Mouse (Mus musculus) kidney, embryonic 16.5 days (tissue): Measurements from ENCODE around the gene Rap1b. TPM values are rescaled to one million over a fixed set of nuclear protein-coding genes. Genes with fewer than 3 reads are reported as not detected.
"Not testable (repeated sequence)": the region's sequence is repeated elsewhere in the genome, so short reads cannot be mapped to it uniquely, and the experiment has no call there.

Experiments
- ATAC-seq: fragments of 200-750 bp; cut with Nextera tagmentation; 2 replicates; pipeline ENCODE4 v1.8.0; 2017; ENCODE audit warnings: moderate TSS enrichment; ENCODE audit not compliant: low FRiP score, low TSS enrichment
- H3K27ac ChIP-seq: fragments of 300-500 bp; sonication (generic); 2 replicates; pipeline ENCODE4 v1.5.1; 2014; ENCODE audit warnings: low read length
- H3K27me3 ChIP-seq: fragments of 300-500 bp; sonication (generic); 2 replicates; pipeline ENCODE4 v1.6.1; 2014; ENCODE audit warnings: low read length, control low read depth, mixed read lengths; ENCODE audit not compliant: insufficient read depth
- H3K36me3 ChIP-seq: fragments of 300-500 bp; sonication (generic); 2 replicates; pipeline ENCODE4 v1.6.1; 2014; ENCODE audit warnings: low read length, control low read depth, mixed read lengths; ENCODE audit not compliant: insufficient read depth
- H3K4me1 ChIP-seq: fragments of 300-500 bp; sonication (generic); 2 replicates; pipeline ENCODE4 v1.6.1; 2014; ENCODE audit warnings: low read length, control low read depth, mixed read lengths; ENCODE audit not compliant: insufficient read depth
- H3K4me2 ChIP-seq: fragments of 300-500 bp; sonication (generic); replicated peaks from 2 replicates; pipeline ENCODE4 v1.6.1; 2014; ENCODE audit warnings: low read depth, low read length
- H3K4me3 ChIP-seq: fragments of 300-500 bp; sonication (generic); 2 replicates; pipeline ENCODE4 v1.5.1; 2014; ENCODE audit warnings: mild to moderate bottlenecking, low read length
- H3K9ac ChIP-seq: fragments of 300-500 bp; sonication (generic); replicated peaks from 2 replicates; pipeline ENCODE4 v1.6.1; 2014; ENCODE audit warnings: low read length
- H3K9me3 ChIP-seq: fragments of 300-500 bp; sonication (generic); 2 replicates; pipeline ENCODE4 v1.6.1; 2016; ENCODE audit warnings: low read length, control low read depth
- WGBS: fragments of 180-500 bp; shearing (Covaris S2); extraction: QIAGEN DNeasy Blood & Tissue Kit; methylation state at CpG from one replicate; pipeline ENCODE4 v1.1.7; 2014; 5-methylcytosine and 5-hydroxymethylcytosine counted together
- polyA plus RNA-seq: library from polyadenylated mRNA; unstranded; fragments of >200 nt; fragmentation: Nextera tagmentation; extraction: Ambion mirVana; gene quantifications from 2 replicates; pipeline ENCODE4 v1.2.1, GENCODE M21; 2015

Gene Rap1b
- 166 and 185 TPM in 2 replicates for polyA plus RNA-seq

- Histone ChIP-seq H3K9me3 (no peaks in the 10 kb centered on the region), H3K27ac (peak within 1 kb of the TSS; percentile 97), H3K27me3 (no peaks in the 10 kb centered on the region), H3K4me3 (peak within 1 kb of the TSS; percentile 93), H3K4me2 (peak within 1 kb of the TSS; percentile 76), H3K9ac (peak within 1 kb of the TSS; percentile 97), H3K36me3 (no peaks in the 10 kb centered on the region), H3K4me1 (peaks cover 23% of the 10 kb centered on the region)
- peak; percentile 96 for ATAC-seq
- WGBS: under 1% methylated on average over 61 of the region's 112 CpGs
These were observed at the start of gene Rap1b for GRCm38 (mm10) chr10:117845597-117846259. Gene Rap1b, minus strand, starts transcription at chr10:117846035.

DNA sequence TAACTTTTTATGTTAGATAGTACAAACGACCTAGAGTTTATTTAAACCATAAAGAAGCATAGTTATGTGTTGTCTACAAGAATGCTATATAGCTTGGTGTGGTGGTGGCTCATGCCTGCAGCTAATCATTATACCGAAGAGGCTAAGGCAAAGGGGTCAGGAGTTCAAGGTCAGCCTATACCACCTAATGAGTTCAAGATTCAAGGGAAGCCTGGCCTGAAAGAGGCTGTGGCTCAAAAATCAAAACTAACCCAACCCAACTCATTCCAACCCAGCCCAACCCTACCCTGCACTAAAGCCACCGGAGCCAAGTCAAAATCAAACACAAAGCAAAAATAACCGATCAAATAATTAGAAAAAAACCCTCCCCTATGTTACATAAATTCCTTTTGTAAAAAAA, 49.4 kb upstream of the Rap1b start:
- Histone ChIP-seq H3K9me3 (no peaks in the 10 kb centered on the region), H3K27ac (no peak overlapping the region), H3K4me2 (no peak overlapping the region), H3K27me3 (no peaks in the 10 kb centered on the region), H3K36me3 (no peaks in the 10 kb centered on the region), H3K4me3 (no peak overlapping the region), H3K4me1 (peaks cover 5% of the 10 kb centered on the region), H3K9ac (no peak overlapping the region)
- no peak for ATAC-seq
- WGBS: 80% methylated on average over 4 of the region's 4 CpGs

DNA sequence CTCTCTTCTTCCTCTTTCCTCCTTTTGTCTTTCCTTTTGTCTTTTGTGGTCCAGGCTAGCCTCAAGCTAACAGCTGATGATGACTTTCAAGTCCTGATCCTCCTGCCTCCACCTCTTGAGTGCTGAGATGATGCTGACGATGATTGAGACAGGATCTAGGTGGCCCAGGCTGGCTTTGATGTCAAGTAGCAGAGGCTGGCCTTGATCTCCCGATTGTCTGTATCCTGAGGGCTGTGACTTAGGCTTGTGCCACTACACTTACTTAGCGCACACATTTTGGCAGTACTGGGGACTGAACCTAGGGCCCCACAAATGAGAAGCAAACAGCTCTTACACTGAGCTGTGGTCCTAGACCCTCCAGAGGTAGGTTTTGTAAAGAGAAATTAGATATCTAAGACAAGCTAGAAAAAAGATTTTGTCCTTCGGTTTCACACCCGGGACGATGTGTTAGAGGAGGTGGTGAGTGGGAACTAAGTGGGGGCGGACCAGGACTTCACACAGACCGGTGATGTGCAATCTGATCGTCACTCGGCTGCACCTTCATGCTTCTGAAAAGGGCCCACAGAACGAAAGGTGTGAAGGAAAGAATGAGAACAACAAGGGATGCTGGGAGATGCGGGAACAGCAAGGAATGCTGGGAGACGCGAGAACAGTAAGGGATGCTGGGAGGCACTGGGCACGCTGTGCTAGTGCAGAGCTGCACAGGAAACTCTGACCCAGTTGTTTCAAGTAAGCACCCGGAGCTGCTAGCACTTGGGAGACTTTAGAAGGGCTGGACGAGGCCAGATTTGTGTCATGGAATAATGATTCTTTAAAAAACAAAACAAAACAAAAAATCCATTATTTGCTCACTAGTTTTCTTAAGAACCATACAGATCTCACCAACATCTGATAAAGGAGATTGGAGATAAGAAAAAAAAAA, 48.5 kb upstream of the Rap1b start:
- no peak overlapping the region for H3K4me3 ChIP-seq
- ATAC-seq: no peak
- no peak overlapping the region for H3K9ac ChIP-seq
- no peak overlapping the region for H3K4me2 ChIP-seq
- no peaks in the 10 kb centered on the region for H3K9me3 ChIP-seq
- H3K36me3 ChIP-seq: no peaks in the 10 kb centered on the region
- H3K4me1 ChIP-seq: peaks cover 1% of the 10 kb centered on the region
- 85% methylated on average over 17 of the region's 17 CpGs for WGBS
- no peaks in the 10 kb centered on the region for H3K27me3 ChIP-seq
- no peak overlapping the region for H3K27ac ChIP-seq

DNA sequence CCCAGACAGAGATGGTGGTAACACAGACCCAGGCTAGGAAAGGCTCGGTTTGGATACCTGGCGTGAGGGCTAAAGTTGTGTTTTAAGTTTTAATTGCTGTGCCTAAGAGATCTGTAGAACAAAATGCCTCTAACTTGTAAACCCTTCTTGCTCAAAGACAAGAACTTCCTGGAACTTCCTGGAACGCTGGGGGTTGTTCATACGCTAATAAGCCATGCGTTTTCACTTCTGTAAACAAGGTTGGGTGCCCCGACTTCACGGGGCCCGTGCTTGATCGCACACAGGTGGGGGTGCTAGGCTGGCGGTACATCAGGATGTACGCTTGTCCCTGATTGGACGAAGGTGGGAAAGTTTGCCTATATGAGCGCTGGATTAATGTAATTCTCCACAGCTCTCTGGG, 47.3 kb upstream of the Rap1b start:
- H3K27me3 ChIP-seq, H3K4me3 ChIP-seq, ATAC-seq, H3K4me2 ChIP-seq, H3K9me3 ChIP-seq, H3K27ac ChIP-seq, H3K36me3 ChIP-seq, H3K4me1 ChIP-seq, H3K9ac ChIP-seq: not testable (repeated sequence)
- WGBS: 41% methylated on average over 12 of the region's 13 CpGs

GRCm38 (mm10) chr10:117891327-117891726, 45.5 kb upstream of the Rap1b start:
- 75% methylated on average over 10 of the region's 10 CpGs for WGBS
- Histone ChIP-seq H3K4me2 (no peak overlapping the region), H3K27ac (no peak overlapping the region)

GRCm38 (mm10) chr10:117888822-117889221, 43.0 kb upstream of the Rap1b start:
- H3K9ac ChIP-seq: no peak overlapping the region
- H3K27me3 ChIP-seq: no peaks in the 10 kb centered on the region
- H3K9me3 ChIP-seq: no peaks in the 10 kb centered on the region
- H3K4me2 ChIP-seq: peak overlapping the region; percentile 42
- H3K4me1 ChIP-seq: peaks cover 7% of the 10 kb centered on the region; the same call in 1 of the 2 replicates
- 28% methylated on average over 15 of the region's 15 CpGs for WGBS
- no peak overlapping the region for H3K27ac ChIP-seq
- H3K36me3 ChIP-seq: no peaks in the 10 kb centered on the region
- 0 out of 2 replicates have a peak overlapping the region, but pooled peaks have one; percentile 8 for H3K4me3 ChIP-seq
- no peak for ATAC-seq

More at GRCm38 (mm10) chr10:117891327-117891726, 45.5 kb upstream of the Rap1b start:
- Histone ChIP-seq H3K9ac (no peak overlapping the region), H3K27me3 (no peaks in the 10 kb centered on the region), H3K9me3 (no peaks in the 10 kb centered on the region), H3K4me3 (no peak overlapping the region), H3K4me1 (0 out of 2 replicates have a peak, but pooled peaks cover 7% of the 10 kb centered on the region), H3K36me3 (no peaks in the 10 kb centered on the region)
- ATAC-seq: no peak

DNA sequence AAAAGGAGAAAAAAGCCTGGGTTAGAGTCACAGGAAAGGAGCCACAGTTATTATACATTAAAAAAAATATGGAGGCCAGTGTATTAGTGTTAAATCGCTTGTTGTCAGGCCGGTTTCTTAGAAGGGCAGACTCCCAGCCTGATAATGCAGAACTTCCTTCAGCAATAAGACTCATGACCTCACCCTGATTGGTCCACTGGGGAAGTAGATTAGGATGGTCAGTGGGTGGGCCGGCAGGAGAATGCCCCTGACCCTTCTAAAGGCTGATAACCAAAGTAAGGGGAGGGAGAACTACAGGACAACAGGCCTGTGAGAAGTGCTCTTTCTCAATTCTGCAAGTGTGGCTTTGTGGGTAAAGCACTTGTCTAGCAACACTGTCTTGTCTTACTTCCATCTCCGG, 39.5 kb upstream of the Rap1b start:
- Histone ChIP-seq H3K4me2 (no peak overlapping the region), H3K27me3 (no peaks in the 10 kb centered on the region), H3K9ac (no peak overlapping the region), H3K9me3 (0 out of 2 replicates have a peak, but pooled peaks cover 2% of the 10 kb centered on the region), H3K4me3 (no peak overlapping the region), H3K27ac (no peak overlapping the region), H3K36me3 (no peaks in the 10 kb centered on the region), H3K4me1 (peaks cover 7% of the 10 kb centered on the region; the same call in 1 of the 2 replicates)
- 68% methylated on average over 4 of the region's 4 CpGs for WGBS
- no peak for ATAC-seq

DNA sequence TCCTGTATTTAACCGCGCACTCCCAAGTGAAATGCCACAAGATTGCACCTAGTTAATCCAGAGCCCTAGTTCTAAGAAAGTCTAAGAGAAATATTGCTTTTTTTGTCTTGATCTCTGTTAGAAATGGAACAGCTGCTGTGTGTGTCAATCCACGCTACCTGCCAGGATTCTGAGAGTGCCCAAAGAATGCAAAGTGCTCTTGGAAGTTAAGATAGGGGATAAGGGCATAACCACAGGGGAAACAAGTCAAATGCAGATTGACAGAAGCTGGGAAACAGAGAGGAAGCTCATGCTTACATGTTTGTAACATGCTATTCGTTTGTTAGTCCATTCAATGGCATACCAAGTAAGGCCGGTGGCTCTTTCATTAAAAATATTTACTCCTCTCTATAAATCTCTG, 38.9 kb upstream of the Rap1b start:
- Histone ChIP-seq H3K9me3 (0 out of 2 replicates have a peak, but pooled peaks cover 2% of the 10 kb centered on the region), H3K4me1 (peaks cover 7% of the 10 kb centered on the region; the same call in 1 of the 2 replicates), H3K27ac (no peak overlapping the region), H3K9ac (no peak overlapping the region), H3K4me3 (no peak overlapping the region), H3K27me3 (no peaks in the 10 kb centered on the region), H3K36me3 (no peaks in the 10 kb centered on the region), H3K4me2 (no peak overlapping the region)
- no peak for ATAC-seq
- 66% methylated on average over 5 of the region's 5 CpGs for WGBS

DNA sequence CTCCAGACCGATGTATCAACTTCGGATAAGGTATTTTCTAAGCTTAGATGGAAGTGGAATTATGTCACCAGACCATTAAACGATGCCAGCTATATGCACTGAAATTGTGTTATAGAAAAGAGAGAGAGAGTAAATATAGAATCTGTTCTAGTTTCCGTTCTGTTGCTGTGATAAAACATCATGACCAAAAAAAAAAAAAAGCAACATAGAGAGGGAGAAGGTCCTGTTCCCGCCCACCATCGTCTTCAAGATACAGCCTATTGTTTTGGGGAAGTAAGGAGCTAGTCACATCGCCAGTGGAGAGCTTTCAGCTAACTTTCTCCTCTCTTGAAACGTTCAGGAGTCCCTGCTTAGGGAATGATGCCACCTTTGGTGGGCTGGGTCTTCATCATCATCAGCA, 37.6 kb upstream of the Rap1b start:
- ATAC-seq: no peak
- Histone ChIP-seq H3K4me3 (no peak overlapping the region), H3K4me2 (no peak overlapping the region), H3K36me3 (no peaks in the 10 kb centered on the region), H3K9me3 (0 out of 2 replicates have a peak, but pooled peaks cover 2% of the 10 kb centered on the region), H3K4me1 (peaks cover 3% of the 10 kb centered on the region; the same call in 1 of the 2 replicates), H3K9ac (no peak overlapping the region), H3K27me3 (no peaks in the 10 kb centered on the region), H3K27ac (no peak overlapping the region)
- 89% methylated on average over 8 of the region's 8 CpGs for WGBS
